ENCODE assay signal across 10 mouse cellular contexts in the genomic region with DNA sequence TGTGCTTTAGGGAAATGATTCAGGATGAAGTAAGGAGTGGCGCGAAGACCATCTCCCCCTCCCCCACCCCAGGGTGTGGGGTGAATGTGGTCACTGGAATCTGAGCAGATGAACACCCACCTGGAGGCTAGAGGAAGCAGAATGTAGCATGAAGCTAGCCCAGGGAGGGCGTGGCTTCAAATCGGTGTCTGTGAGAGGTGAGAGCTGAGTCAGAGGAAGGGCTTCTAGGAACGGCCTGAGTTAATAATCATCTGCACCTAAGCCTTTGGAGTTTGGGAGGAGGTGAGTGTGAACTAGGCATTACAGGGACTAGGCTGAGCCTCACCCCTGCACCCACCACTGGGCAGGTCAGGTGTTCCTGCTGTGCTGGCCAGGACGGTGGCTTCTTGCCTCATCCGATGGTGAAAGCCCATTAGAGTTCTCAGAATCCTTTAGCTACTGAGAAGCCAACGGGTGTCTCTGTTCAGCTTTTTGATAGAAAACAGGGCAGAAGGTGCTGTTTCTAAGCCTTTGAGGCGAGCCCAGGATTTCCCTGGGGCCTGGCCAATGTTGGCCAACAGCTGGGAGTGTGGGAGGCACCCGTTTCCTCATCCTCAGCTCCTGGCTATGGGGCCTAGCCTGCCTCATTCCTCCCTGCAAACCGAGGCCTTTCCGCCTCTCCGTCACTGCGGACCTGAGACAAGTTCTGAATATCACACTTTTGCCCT. TPM values are rescaled to one million over a fixed set of nuclear protein-coding genes. Genes with fewer than 3 reads are reported as not detected.
DNase-seq lines count a peak whose midpoint lies in the region; TF ChIP-seq lines count a peak whose summit lies in the region.
"Had no signal": no experiment of that assay in that cellular context is flagged by ENCODE, and none has a peak within 500 bp of the region (broad histone marks: within the 10 kb centered on the region; RNA-seq: fewer than 3 reads in every experiment).

No protein-coding gene starts in this region.

- no peaks in the 10 kb centered on the region for H3K36me3 ChIP-seq in kidney, adult 2 months (ENCODE audit: control insufficient read depth, insufficient read depth, low read length)
- H3K36me3 ChIP-seq: neural tube, embryonic 13.5 days had no signal

- H3K27me3 ChIP-seq in kidney, adult 2 months (replicated peaks; ENCODE audit: control insufficient read depth, insufficient read depth, low read length), result no peaks in the 10 kb centered on the region
- H3K27me3 ChIP-seq: neural tube, embryonic 13.5 days had no signal

- TF ChIP-seq POLR2A in kidney, adult 2 months (IDR thresholded peaks at IDR 0.05; ENCODE audit: low read depth, low read length), result no peak

- TF ChIP-seq CTCF in kidney, adult 2 months (conservative IDR thresholded peaks at IDR 0.05; ENCODE audit: insufficient read depth, insufficient read length, low read depth, low read length), result no peak

- no peak overlapping the region for H3K4me3 ChIP-seq in kidney, adult 2 months (ENCODE audit: insufficient read depth, low read depth, low read length)
- H3K4me3 ChIP-seq: neural tube, embryonic 13.5 days had no signal

- peak; percentile 40 for DNase-seq in adrenal gland, adult 2 months
- DNase-seq in adrenal gland, adult 18-20 months (ENCODE audit: low spot score in 2 of 2), result no peak
- peak; percentile 90 for DNase-seq in fat pad, adult 2 months (ENCODE audit: extremely low read depth, low read depth, low spot score)
- peak; percentile 76 for DNase-seq in kidney, adult 2 months
- peak; percentile 43 for DNase-seq in lung, postnatal 14 days
- no peak for DNase-seq in neural tube, embryonic 10.5 days (ENCODE audit: extremely low spot score, low spot score)
- no peak for DNase-seq in gastrocnemius, postnatal 10 days
- no peak for DNase-seq in right cerebral cortex, postnatal 14 days

- 66% methylated on average over 14 of the region's 14 CpGs for WGBS in kidney, adult 2 months

- no peaks in the 10 kb centered on the region for H3K4me1 ChIP-seq in kidney, adult 2 months (ENCODE audit: control insufficient read depth, insufficient read depth, low read length)
- H3K4me1 ChIP-seq: neural tube, embryonic 13.5 days had no signal

- H3K27ac ChIP-seq in kidney, adult 2 months (ENCODE audit: insufficient read depth, low read depth, low read length), result no peak overlapping the region
- H3K27ac ChIP-seq: neural tube, embryonic 13.5 days had no signal

RNA-seq across cellular contexts. Expression of a gene that starts 11.8 kb away (rescaled TPM):
- total RNA-seq in adrenal gland, adult 2 months (2021), result not detected
- not detected in 2 replicates for polyA plus RNA-seq in adrenal gland, adult 2 months (2012; rRNA removed)
- total RNA-seq in adrenal gland, adult 18-20 months (2021), result not detected
- polyA plus RNA-seq in kidney, adult 2 months (2012; rRNA removed), result not detected in 2 replicates
- total RNA-seq in gastrocnemius, postnatal 10 days (2021), result not detected
- polyA plus RNA-seq: brain, embryonic 14.5 days; neural tube, embryonic 13.5 days had no signal

RNA-seq across cellular contexts. Expression of a gene that starts 28.2 kb away (rescaled TPM):
- not detected for total RNA-seq in adrenal gland, adult 2 months (2021)
- not detected in 2 replicates for polyA plus RNA-seq in adrenal gland, adult 2 months (2012; rRNA removed)
- total RNA-seq in adrenal gland, adult 18-20 months (2021), result not detected
- not detected in 2 replicates for polyA plus RNA-seq in kidney, adult 2 months (2012; rRNA removed)
- total RNA-seq in gastrocnemius, postnatal 10 days (2021), result not detected
- polyA plus RNA-seq: neural tube, embryonic 13.5 days had no signal

RNA-seq across cellular contexts. Expression of a gene that starts 52.2 kb away (rescaled TPM):
- 100 to 1,000 TPM; 184 to 198 TPM for total RNA-seq in adrenal gland, adult 2 months (2021)
- 9.7 and 15.9 TPM in 2 replicates for polyA plus RNA-seq in adrenal gland, adult 2 months (2012; rRNA removed)
- total RNA-seq in adrenal gland, adult 18-20 months (2021), result 100 to 1,000 TPM; 130 to 236 TPM
- 32.7 and 39.9 TPM in 2 replicates for polyA plus RNA-seq in kidney, adult 2 months (2012; rRNA removed)
- total RNA-seq in gastrocnemius, postnatal 10 days (2021), result 10 to 100 TPM; 48.0 to 48.7 TPM

RNA-seq across cellular contexts. Expression of a gene that starts 52.3 kb away (rescaled TPM):
- not detected for total RNA-seq in adrenal gland, adult 2 months (2021)
- not detected in 2 replicates for polyA plus RNA-seq in adrenal gland, adult 2 months (2012; rRNA removed)
- total RNA-seq in adrenal gland, adult 18-20 months (2021), result not detected
- not detected in 2 replicates for polyA plus RNA-seq in kidney, adult 2 months (2012; rRNA removed)
- total RNA-seq in gastrocnemius, postnatal 10 days (2021), result not detected
- polyA plus RNA-seq: brain, embryonic 14.5 days; neural tube, embryonic 13.5 days had no signal

Comparison
In these comparisons a context has a peak if more than half of its experiments do, and no peak if none do; other contexts are left out.
1. DNase-seq: peak in adrenal gland, adult 2 months (single experiment), fat pad, adult 2 months (single experiment), kidney, adult 2 months (single experiment) and lung, postnatal 14 days (single experiment); none in adrenal gland, adult 18-20 months (0 of 2), neural tube, embryonic 10.5 days (single experiment), gastrocnemius, postnatal 10 days (single experiment) and right cerebral cortex, postnatal 14 days (single experiment).